Mouse (Mus musculus): Measurements from ENCODE around the gene Fgfr2. TPM values are rescaled to one million over a fixed set of nuclear protein-coding genes. Genes with fewer than 3 reads are reported as not detected.

The Fgfr2 gene
- polyA plus RNA-seq, 1 experiment from 2014 or later: 34.1 TPM

- Histone ChIP-seq H3K4me3 (no peak overlapping the region), H3K4me1 (replicated peaks) (peaks cover 8% of the 10 kb centered on the region), H3K27me3 (replicated peaks) (no peaks in the 10 kb centered on the region), H3K9ac (no peak overlapping the region), H3K9me3 (replicated peaks) (no peaks in the 10 kb centered on the region), H3K4me2 (no peak overlapping the region), H3K36me3 (peaks cover 9% of the 10 kb centered on the region; the same call in 1 of the 2 replicates), H3K27ac (ENCODE audit: poor library complexity, severe bottlenecking) (no peak overlapping the region)
- no peak for ATAC-seq (ENCODE audit: insufficient number of reproducible peaks, low FRiP score)
- 85% methylated on average over 2 of the region's 2 CpGs for WGBS
Measured at GRCm38 (mm10) chr7:132816528-132816927, 306.6 kb downstream of the Fgfr2 start.

- WGBS: 80% methylated on average over 5 of the region's 5 CpGs
Measured at GRCm38 (mm10) chr7:132815081-132815480, 308.1 kb downstream of the Fgfr2 start.

GRCm38 (mm10) chr7:132814089-132814450 is 309.1 kb downstream of the Fgfr2 start:
- H3K4me3 ChIP-seq: peak overlapping the region; percentile 73
- no peaks in the 10 kb centered on the region for H3K27me3 ChIP-seq (replicated peaks)
- H3K36me3 ChIP-seq: no peaks in the 10 kb centered on the region
- H3K9me3 ChIP-seq (replicated peaks): no peaks in the 10 kb centered on the region
- peak overlapping the region; percentile 78 for H3K4me2 ChIP-seq
- ATAC-seq (ENCODE audit: insufficient number of reproducible peaks, low FRiP score): no peak
- H3K27ac ChIP-seq (ENCODE audit: poor library complexity, severe bottlenecking): peak overlapping the region; percentile 91
- peaks cover 33% of the 10 kb centered on the region for H3K4me1 ChIP-seq (replicated peaks)
- under 1% methylated on average over 7 of the region's 7 CpGs for WGBS
- H3K9ac ChIP-seq: peak overlapping the region; percentile 86

More at GRCm38 (mm10) chr7:132815081-132815480, 308.1 kb downstream of the Fgfr2 start:
- Histone ChIP-seq H3K4me1 (replicated peaks) (peaks cover 22% of the 10 kb centered on the region), H3K9ac (no peak overlapping the region), H3K27ac (ENCODE audit: poor library complexity, severe bottlenecking) (no peak overlapping the region), H3K27me3 (replicated peaks) (no peaks in the 10 kb centered on the region), H3K9me3 (replicated peaks) (no peaks in the 10 kb centered on the region), H3K36me3 (peaks cover 1% of the 10 kb centered on the region; the same call in 1 of the 2 replicates), H3K4me2 (no peak overlapping the region), H3K4me3 (no peak overlapping the region)
- no peak for ATAC-seq (ENCODE audit: insufficient number of reproducible peaks, low FRiP score)

DNA sequence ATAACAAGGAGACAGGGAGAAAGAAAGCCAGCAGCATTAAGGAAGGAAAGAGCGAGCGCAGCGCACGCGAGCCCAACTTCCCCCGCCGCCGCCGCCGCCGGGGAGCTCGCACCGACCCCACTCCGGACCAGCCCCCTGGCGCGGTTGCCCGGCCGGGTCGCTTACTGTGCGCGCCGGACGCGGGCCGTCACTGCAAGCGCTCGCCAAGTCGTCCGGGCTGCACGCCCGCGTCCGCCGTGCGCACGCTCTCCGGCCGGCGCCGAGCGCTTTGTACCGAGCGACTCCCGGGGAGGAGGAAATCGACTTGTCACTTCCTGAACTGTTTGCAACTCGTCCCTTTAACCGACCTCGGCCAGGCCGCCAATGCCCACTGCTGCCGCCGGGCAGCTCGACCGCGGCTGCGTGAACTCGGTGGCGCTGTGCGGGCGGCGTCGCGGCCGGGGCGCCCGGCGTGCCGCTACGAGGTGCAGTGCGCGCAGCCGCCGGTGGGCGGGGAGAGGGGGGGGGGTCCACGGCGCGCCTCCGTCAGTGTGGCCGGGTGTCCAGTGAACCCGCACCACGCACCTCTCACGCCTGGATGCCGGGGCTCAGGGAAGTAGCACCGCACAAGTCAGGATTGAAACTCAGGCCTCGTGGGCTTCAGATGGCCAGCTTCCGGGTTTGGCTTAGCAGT is 309.6 kb downstream of the Fgfr2 start, which contains the start of gene Fam53b:
Fam53b (minus strand) TSS at position 471 of the 673 bp plus-strand sequence.
- Histone ChIP-seq H3K9ac (peak within 1 kb of the TSS; percentile 86), H3K36me3 (no peaks in the 10 kb centered on the region), H3K4me1 (replicated peaks) (peaks cover 38% of the 10 kb centered on the region), H3K4me2 (peak within 1 kb of the TSS; percentile 78), H3K27ac (ENCODE audit: poor library complexity, severe bottlenecking) (peak within 1 kb of the TSS; percentile 91), H3K9me3 (replicated peaks) (no peaks in the 10 kb centered on the region), H3K4me3 (peak within 1 kb of the TSS; percentile 73), H3K27me3 (replicated peaks) (no peaks in the 10 kb centered on the region)
- WGBS: under 1% methylated on average over 83 of the region's 85 CpGs
- ATAC-seq (ENCODE audit: insufficient number of reproducible peaks, low FRiP score): peak; percentile 65

DNA sequence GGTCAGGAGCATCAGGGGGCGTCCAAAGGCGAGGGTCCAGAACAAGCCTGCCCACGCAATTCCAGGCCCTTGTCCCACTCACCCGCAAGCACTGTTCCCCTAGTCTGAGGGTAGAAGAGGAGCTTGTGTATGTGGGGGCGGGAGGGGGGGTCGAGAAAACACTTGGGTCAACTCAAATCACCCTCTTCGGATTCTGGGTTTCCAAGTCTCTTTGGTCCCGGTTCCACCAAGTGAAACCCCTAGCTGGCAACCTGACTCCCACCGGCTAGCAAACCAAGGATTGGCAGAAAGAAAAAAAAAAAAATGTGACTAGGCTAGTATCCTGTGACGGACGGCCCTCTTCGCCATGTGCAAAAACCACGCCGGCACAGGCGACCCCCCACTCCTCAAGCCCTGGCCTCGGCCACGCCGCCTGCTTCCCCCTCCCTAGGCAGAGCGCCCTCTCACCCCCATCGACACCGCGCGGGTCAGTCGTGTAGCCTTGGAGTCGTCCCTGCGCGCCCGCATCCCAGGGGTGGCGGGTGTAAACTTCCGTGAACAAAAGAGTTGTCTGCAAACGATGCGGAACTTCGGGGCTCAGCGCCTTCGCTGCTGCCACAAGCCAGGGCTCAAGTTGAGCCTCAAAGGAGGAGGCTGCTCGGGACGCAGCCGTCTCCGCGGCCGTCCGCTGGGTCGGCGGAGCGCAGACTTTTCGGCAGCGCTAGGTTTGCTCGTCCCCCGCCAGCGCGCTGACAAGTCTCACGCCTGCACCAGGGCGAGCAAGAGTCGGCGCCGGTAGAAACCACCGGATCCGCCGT is 310.3 kb downstream of the Fgfr2 start:
- Histone ChIP-seq H3K36me3 (no peaks in the 10 kb centered on the region), H3K9ac (peak overlapping the region; percentile 86), H3K27ac (ENCODE audit: poor library complexity, severe bottlenecking) (peak overlapping the region; percentile 91), H3K9me3 (replicated peaks) (no peaks in the 10 kb centered on the region), H3K4me1 (replicated peaks) (peaks cover 45% of the 10 kb centered on the region), H3K4me2 (peak overlapping the region; percentile 78), H3K27me3 (replicated peaks) (no peaks in the 10 kb centered on the region), H3K4me3 (peak overlapping the region; percentile 73)
- ATAC-seq (ENCODE audit: insufficient number of reproducible peaks, low FRiP score): peak; percentile 59
- WGBS: under 1% methylated on average over 59 of the region's 59 CpGs

DNA sequence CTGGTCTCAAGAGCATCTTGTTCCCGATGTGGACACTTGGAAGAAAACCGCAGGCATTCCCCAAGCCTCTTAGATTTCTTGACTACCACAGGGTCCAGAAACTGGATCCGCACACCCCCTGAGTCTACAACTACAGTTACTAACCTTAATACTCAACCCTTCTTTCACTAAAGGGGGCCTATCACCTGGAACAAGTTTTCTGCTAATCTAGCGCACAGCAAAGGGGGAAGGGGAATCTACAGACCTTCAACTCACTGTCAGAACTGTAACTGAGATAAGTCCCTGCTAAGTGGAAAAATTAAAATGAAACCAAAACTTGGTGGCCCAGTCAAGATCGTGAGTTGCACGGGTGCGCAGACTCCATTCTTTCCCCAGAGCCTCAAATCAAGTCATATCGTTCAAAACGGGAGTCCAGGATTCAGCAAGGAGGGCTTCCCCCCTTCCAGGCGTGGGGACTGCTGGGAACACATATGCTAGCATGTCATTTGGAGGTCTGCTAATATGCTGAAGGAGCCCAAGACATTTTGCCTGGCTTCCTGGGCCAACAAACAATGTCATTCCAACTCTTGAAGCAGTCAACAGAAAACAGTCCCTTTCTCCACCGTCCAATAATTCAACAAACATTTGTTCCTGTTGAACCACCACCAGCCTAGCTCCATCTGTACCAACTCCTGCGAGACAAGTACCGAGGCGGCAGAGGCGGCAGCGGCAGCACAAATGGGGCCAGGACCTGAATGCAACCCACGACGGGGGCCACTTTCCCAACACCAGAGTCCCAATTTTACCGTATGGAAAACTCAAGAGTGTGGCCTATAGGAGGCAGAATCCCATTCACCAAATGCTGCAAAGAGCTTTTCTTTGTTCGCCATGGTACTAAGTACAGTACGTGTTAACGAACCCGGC is 311.2 kb downstream of the Fgfr2 start:
- Histone ChIP-seq H3K4me2 (peak overlapping the region; percentile 78), H3K4me3 (peak overlapping the region; percentile 73), H3K27ac (ENCODE audit: poor library complexity, severe bottlenecking) (peak overlapping the region; percentile 91), H3K36me3 (no peaks in the 10 kb centered on the region), H3K9ac (peak overlapping the region; percentile 86), H3K27me3 (replicated peaks) (no peaks in the 10 kb centered on the region), H3K4me1 (replicated peaks) (peaks cover 53% of the 10 kb centered on the region), H3K9me3 (replicated peaks) (no peaks in the 10 kb centered on the region)
- 11% methylated on average over 23 of the region's 23 CpGs for WGBS
- no peak for ATAC-seq (ENCODE audit: insufficient number of reproducible peaks, low FRiP score)

GRCm38 (mm10) chr7:132810879-132811278 is 312.3 kb downstream of the Fgfr2 start:
- no peaks in the 10 kb centered on the region for H3K36me3 ChIP-seq
- H3K4me2 ChIP-seq: 0 out of 2 replicates have a peak overlapping the region, but pooled peaks have one; percentile 78
- H3K27ac ChIP-seq (ENCODE audit: poor library complexity, severe bottlenecking): no peak overlapping the region
- H3K27me3 ChIP-seq (replicated peaks): no peaks in the 10 kb centered on the region
- H3K4me3 ChIP-seq: no peak overlapping the region
- peaks cover 64% of the 10 kb centered on the region for H3K4me1 ChIP-seq (replicated peaks)
- no peak overlapping the region for H3K9ac ChIP-seq
- no peaks in the 10 kb centered on the region for H3K9me3 ChIP-seq (replicated peaks)
- 82% methylated on average over 1 of the region's 1 CpGs for WGBS
- ATAC-seq (ENCODE audit: insufficient number of reproducible peaks, low FRiP score): peak; percentile 16; the same call in 1 of the 2 replicates

- Histone ChIP-seq H3K4me3 (no peak overlapping the region), H3K4me1 (replicated peaks) (peaks cover 68% of the 10 kb centered on the region)
Measured at GRCm38 (mm10) chr7:132810368-132810767, 312.8 kb downstream of the Fgfr2 start.

DNA sequence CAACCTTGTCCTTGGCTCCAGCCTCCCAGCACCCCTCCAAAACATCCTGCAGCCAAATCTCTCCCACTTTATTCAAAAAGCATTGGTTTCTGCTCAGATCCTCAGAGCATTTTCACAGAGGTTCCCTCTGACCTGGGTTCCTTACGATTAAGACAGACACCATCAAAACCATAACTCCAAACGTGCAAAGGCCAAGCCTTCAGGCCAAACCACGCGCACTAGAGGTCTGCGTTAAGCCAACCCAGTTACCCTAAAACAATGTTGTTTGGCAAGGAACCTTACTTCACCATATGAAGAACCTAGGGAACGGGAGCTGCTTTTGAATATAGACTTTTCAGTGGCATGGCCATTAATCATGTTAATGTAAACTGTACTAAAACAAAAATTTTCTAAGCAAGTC is 313.4 kb downstream of the Fgfr2 start:
- Histone ChIP-seq H3K9me3 (replicated peaks) (no peaks in the 10 kb centered on the region), H3K4me1 (replicated peaks) (peaks cover 72% of the 10 kb centered on the region), H3K36me3 (no peaks in the 10 kb centered on the region), H3K27ac (ENCODE audit: poor library complexity, severe bottlenecking) (no peak overlapping the region), H3K9ac (no peak overlapping the region), H3K27me3 (replicated peaks) (no peaks in the 10 kb centered on the region), H3K4me2 (0 out of 2 replicates have a peak overlapping the region, but pooled peaks have one; percentile 57), H3K4me3 (no peak overlapping the region)
- 52% methylated on average over 6 of the region's 6 CpGs for WGBS
- ATAC-seq (ENCODE audit: insufficient number of reproducible peaks, low FRiP score): no peak

More at GRCm38 (mm10) chr7:132810368-132810767, 312.8 kb downstream of the Fgfr2 start:
- H3K36me3 ChIP-seq: no peaks in the 10 kb centered on the region
- 27% methylated on average over 6 of the region's 6 CpGs for WGBS
- H3K27me3 ChIP-seq (replicated peaks): no peaks in the 10 kb centered on the region
- no peak overlapping the region for H3K27ac ChIP-seq (ENCODE audit: poor library complexity, severe bottlenecking)
- H3K9me3 ChIP-seq (replicated peaks): no peaks in the 10 kb centered on the region
- peak overlapping the region; percentile 60 for H3K9ac ChIP-seq
- 0 out of 2 replicates have a peak overlapping the region, but pooled peaks have one; percentile 17 for H3K4me2 ChIP-seq
- ATAC-seq (ENCODE audit: insufficient number of reproducible peaks, low FRiP score): no peak

DNA sequence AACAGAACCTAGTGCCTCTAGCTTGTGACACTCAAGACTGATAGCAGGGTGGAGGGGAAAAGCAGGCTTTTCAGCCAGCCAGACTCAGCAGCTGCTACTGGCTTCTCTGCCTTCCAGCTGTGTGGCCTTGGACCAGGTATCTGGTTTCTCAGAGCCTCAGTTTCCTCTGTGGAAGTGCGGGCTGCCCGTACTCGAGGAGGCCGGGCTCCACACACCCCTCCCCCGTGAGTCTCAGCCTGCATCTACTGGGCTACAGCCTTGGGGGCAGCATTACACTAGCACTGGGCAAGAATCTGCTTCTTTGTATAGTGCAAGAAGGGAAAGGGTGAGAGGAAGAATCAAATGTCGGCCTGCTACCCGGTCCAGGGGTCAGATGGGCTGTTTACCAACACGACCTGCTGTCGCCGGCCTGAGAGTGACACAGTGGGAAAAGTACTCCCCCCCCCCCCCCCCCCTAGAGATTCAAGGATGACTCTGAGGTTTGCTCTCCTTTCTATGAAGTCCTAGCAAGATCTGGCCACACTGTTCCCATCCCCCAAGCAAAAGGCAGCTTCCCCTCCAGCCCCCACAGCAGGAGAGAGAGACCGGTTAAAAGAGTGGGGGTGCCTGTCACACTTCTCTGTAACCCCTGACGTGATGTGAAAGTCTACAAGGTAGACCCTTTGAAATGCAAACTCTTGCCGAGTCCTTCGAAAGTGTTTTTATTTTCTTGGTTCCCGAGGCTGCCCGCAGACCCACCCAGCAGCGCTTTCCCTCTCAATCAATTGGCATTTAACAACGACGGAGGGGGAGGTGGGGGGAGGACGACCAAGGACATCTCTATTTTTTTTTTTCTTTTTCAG is 314.1 kb downstream of the Fgfr2 start:
- H3K4me3 ChIP-seq: no peak overlapping the region
- ATAC-seq (ENCODE audit: insufficient number of reproducible peaks, low FRiP score): no peak
- 8% methylated on average over 20 of the region's 20 CpGs for WGBS

More for the DNA sequence above, 314.1 kb downstream of the Fgfr2 start:
- Histone ChIP-seq H3K36me3 (no peaks in the 10 kb centered on the region), H3K9me3 (replicated peaks) (no peaks in the 10 kb centered on the region), H3K4me1 (replicated peaks) (peaks cover 79% of the 10 kb centered on the region), H3K9ac (peak overlapping the region; percentile 59), H3K27ac (ENCODE audit: poor library complexity, severe bottlenecking) (peak overlapping the region; percentile 80), H3K27me3 (replicated peaks) (no peaks in the 10 kb centered on the region), H3K4me2 (peak overlapping the region; percentile 57)
